12 mouse cellular contexts compared by ENCODE assay signal in genomic region chr1:193433493-193434021, GRCm38 (mm10).
DNase-seq lines count a peak whose midpoint lies in the region; ATAC-seq lines count a peak whose summit lies in the region.
"Had no signal": no experiment of that assay in that cellular context is flagged by ENCODE, and none has a peak within 500 bp of the region (broad histone marks: within the 10 kb centered on the region; RNA-seq: fewer than 3 reads in every experiment).

No protein-coding gene starts in this region.

- H3K27ac ChIP-seq in forebrain, embryonic 16.5 days (ENCODE audit: low read length): peak overlapping the region; percentile 44; the same call in 1 of the 2 replicates
- no peak overlapping the region for H3K27ac ChIP-seq in intestine, embryonic 15.5 days
- H3K27ac ChIP-seq: heart, embryonic 15.5 days; stomach, embryonic 15.5 days had no signal

- no peak overlapping the region for H3K9ac ChIP-seq in forebrain, embryonic 16.5 days (replicated peaks; ENCODE audit: low read depth, low read length)
- no peak overlapping the region for H3K9ac ChIP-seq in intestine, embryonic 15.5 days
- H3K9ac ChIP-seq: heart, embryonic 15.5 days; stomach, embryonic 15.5 days had no signal

- no peaks in the 10 kb centered on the region for H3K9me3 ChIP-seq in forebrain, embryonic 16.5 days (ENCODE audit: control insufficient read depth, low read length)
- H3K9me3 ChIP-seq in intestine, embryonic 15.5 days: no peaks in the 10 kb centered on the region
- H3K9me3 ChIP-seq: heart, embryonic 15.5 days; megakaryocyte, embryonic 14.5 days; stomach, embryonic 15.5 days had no signal

- peak; percentile 20 for DNase-seq in right cerebral cortex, postnatal 14 days
- DNase-seq in right cerebral cortex, postnatal 25 days: no peak
- peak; percentile 18 for DNase-seq in mesoderm, embryonic 11.5 days (ENCODE audit: low read depth, low spot score)
- peak; percentile 23 for DNase-seq in telencephalon, adult 2 months (ENCODE audit: low read depth, low spot score)
- no peak for DNase-seq in B cell, adult 2 months
- no peak for DNase-seq in spleen, postnatal 36 days (ENCODE audit: low spot score in 2 of 2)
- DNase-seq: adrenal gland, postnatal 10 days had no signal

- peaks cover 15% of the 10 kb centered on the region for H3K27me3 ChIP-seq in forebrain, embryonic 16.5 days (replicated peaks; ENCODE audit: control insufficient read depth, insufficient read depth, low read length)
- H3K27me3 ChIP-seq in intestine, embryonic 15.5 days (replicated peaks): no peaks in the 10 kb centered on the region
- H3K27me3 ChIP-seq: stomach, embryonic 15.5 days had no signal

- peak; percentile 65 for ATAC-seq in forebrain, embryonic 16.5 days
- no peak for ATAC-seq in intestine, embryonic 15.5 days

- no peak overlapping the region for H3K4me3 ChIP-seq in forebrain, embryonic 16.5 days (replicated peaks; ENCODE audit: low read length)
- H3K4me3 ChIP-seq in intestine, embryonic 15.5 days (replicated peaks): no peak overlapping the region
- H3K4me3 ChIP-seq: heart, embryonic 15.5 days; megakaryocyte, embryonic 14.5 days; stomach, embryonic 15.5 days had no signal

- 2% methylated on average over 7 of the region's 7 CpGs for WGBS in forebrain, embryonic 16.5 days
- 34% methylated on average over 7 of the region's 7 CpGs for WGBS in intestine, embryonic 15.5 days

- H3K4me2 ChIP-seq in forebrain, embryonic 16.5 days (ENCODE audit: low read length): no peak overlapping the region
- H3K4me2 ChIP-seq in intestine, embryonic 15.5 days (replicated peaks): no peak overlapping the region
- H3K4me2 ChIP-seq: heart, embryonic 15.5 days; stomach, embryonic 15.5 days had no signal

- peaks cover 19% of the 10 kb centered on the region for H3K4me1 ChIP-seq in forebrain, embryonic 16.5 days (replicated peaks; ENCODE audit: control insufficient read depth, insufficient read depth, low read length)
- 0 out of 2 replicates have a peak, but pooled peaks cover 2% of the 10 kb centered on the region for H3K4me1 ChIP-seq in intestine, embryonic 15.5 days (replicated peaks)
- H3K4me1 ChIP-seq: heart, embryonic 15.5 days; megakaryocyte, embryonic 14.5 days; stomach, embryonic 15.5 days had no signal

- H3K36me3 ChIP-seq in forebrain, embryonic 16.5 days (ENCODE audit: control insufficient read depth, insufficient read depth): no peaks in the 10 kb centered on the region
- H3K36me3 ChIP-seq in intestine, embryonic 15.5 days: no peaks in the 10 kb centered on the region
- H3K36me3 ChIP-seq: heart, embryonic 15.5 days; stomach, embryonic 15.5 days had no signal

Comparison
In these comparisons a context has a peak if more than half of its experiments do, and no peak if none do; other contexts are left out.
1. DNase-seq: peak in right cerebral cortex, postnatal 14 days (single experiment), mesoderm, embryonic 11.5 days (single experiment) and telencephalon, adult 2 months (single experiment); none in right cerebral cortex, postnatal 25 days (single experiment), B cell, adult 2 months (0 of 2) and spleen, postnatal 36 days (0 of 2).